Mouse (Mus musculus): Measurements from ENCODE around the gene Egfr. TPM values are rescaled to one million over a fixed set of nuclear protein-coding genes. Genes with fewer than 3 reads are reported as not detected.

Egfr gene
- total RNA-seq, 2 experiments from 2014 or later: 15.3 to 18.6 TPM

GRCm38 (mm10) chr11:16932159-16932558, 180.2 kb downstream of the Egfr start:
- intact Hi-C loops (cut with DNase I): loop anchor here (5.0 kb wide), 1 partner anchor 395 kb away; no protein-coding TSS in a partner anchor
- no peak for DNase-seq (ENCODE audit: extremely low spot score in 1 of 2, low spot score in 2 of 2)

- intact Hi-C loops (cut with DNase I): no loop called here
- DNase-seq (ENCODE audit: extremely low spot score in 1 of 2, low spot score in 2 of 2): no peak
Measured at GRCm38 (mm10) chr11:16935577-16936236, 183.7 kb downstream of the Egfr start.

GRCm38 (mm10) chr11:16941103-16941793, 189.2 kb downstream of the Egfr start:
- DNase-seq (ENCODE audit: extremely low spot score in 1 of 2, low spot score in 2 of 2): no peak
- intact Hi-C loops (cut with DNase I): no loop called here

GRCm38 (mm10) chr11:16941973-16942452, 190.0 kb downstream of the Egfr start:
- intact Hi-C loops (cut with DNase I): no loop called here
- no peak for DNase-seq (ENCODE audit: extremely low spot score in 1 of 2, low spot score in 2 of 2)

- intact Hi-C loops (cut with DNase I): no loop called here
- DNase-seq (ENCODE audit: extremely low spot score in 1 of 2, low spot score in 2 of 2): no peak
Measured at GRCm38 (mm10) chr11:16943016-16943415, 191.0 kb downstream of the Egfr start.

- peak in 1 of 2 experiments; percentile 30 for DNase-seq (ENCODE audit: extremely low spot score in 1 of 2, low spot score in 2 of 2)
- intact Hi-C loops (cut with DNase I): loop anchor here (1.0 kb wide), 1 partner anchor 423 kb away; no protein-coding TSS in a partner anchor
Measured at GRCm38 (mm10) chr11:16948756-16949155, 196.8 kb downstream of the Egfr start.

GRCm38 (mm10) chr11:16950226-16950975, 198.4 kb downstream of the Egfr start:
- intact Hi-C loops (cut with DNase I): no loop called here
- DNase-seq (ENCODE audit: extremely low spot score in 1 of 2, low spot score in 2 of 2): no peak

- DNase-seq (ENCODE audit: extremely low spot score in 1 of 2, low spot score in 2 of 2): peak; percentile 95 to 96
Measured at GRCm38 (mm10) chr11:16950976-16951760, 199.2 kb downstream of the Egfr start, which contains the start of gene Fbxo48. Fbxo48 (plus strand) TSS chr11:16951375.

GRCm38 (mm10) chr11:16951761-16952010, 199.7 kb downstream of the Egfr start:
- intact Hi-C loops (cut with DNase I): no loop called here
- DNase-seq (ENCODE audit: extremely low spot score in 1 of 2, low spot score in 2 of 2): no peak

More at GRCm38 (mm10) chr11:16950976-16951760, 199.2 kb downstream of the Egfr start, which contains the start of gene Fbxo48:
- intact Hi-C loops (cut with DNase I): no loop called here

- intact Hi-C loops (cut with DNase I): no loop called here
- no peak for DNase-seq (ENCODE audit: extremely low spot score in 1 of 2, low spot score in 2 of 2)
Measured at GRCm38 (mm10) chr11:16956115-16956862, 204.3 kb downstream of the Egfr start.

- no peak for DNase-seq (ENCODE audit: extremely low spot score in 1 of 2, low spot score in 2 of 2)
Measured at GRCm38 (mm10) chr11:16957030-16957429, 205.0 kb downstream of the Egfr start.

GRCm38 (mm10) chr11:16958520-16958919, 206.5 kb downstream of the Egfr start:
- intact Hi-C loops (cut with DNase I): no loop called here
- DNase-seq (ENCODE audit: extremely low spot score in 1 of 2, low spot score in 2 of 2): no peak

More at GRCm38 (mm10) chr11:16957030-16957429, 205.0 kb downstream of the Egfr start:
- intact Hi-C loops (cut with DNase I): no loop called here

Other genes starting within 250 kb of the Egfr start
- gene Sec61g, start 243.7 kb upstream of the Egfr start, total RNA-seq (2021): 10 to 100 TPM in 1 of 2 experiments, 1 to 10 TPM in 1; 9.0 to 10.6 TPM
- gene Fbxo48, start 199.2 kb downstream of the Egfr start, total RNA-seq (2021): 1 to 10 TPM; 1.9 to 2.6 TPM

All from left cerebral cortex, postnatal 10 days (tissue).